Mouse (Mus musculus) hindbrain, embryonic 11.5 days (tissue): ENCODE measurements around the gene Aplf. TPM values are rescaled to one million over a fixed set of nuclear protein-coding genes. Genes with fewer than 3 reads are reported as not detected.

Experiments used
- ATAC-seq: fragments of 200-750 bp; cut with Nextera tagmentation; 2 replicates; pipeline ENCODE4 v1.8.0; 2017; ENCODE audit warnings: mild to moderate bottlenecking, moderate TSS enrichment, moderate library complexity; ENCODE audit not compliant: low FRiP score
- DNase-seq: peaks from one replicate; pipeline ENCODE4 v3.0.0-alpha.2; 2015; ENCODE audit warnings: low spot score
- H3K27ac ChIP-seq: fragments of 300-500 bp; sonication (generic); 2 replicates; pipeline ENCODE4 v1.5.1; 2014; ENCODE audit warnings: mild to moderate bottlenecking, low read depth, low read length
- H3K27me3 ChIP-seq: fragments of 300-500 bp; sonication (generic); 2 replicates; pipeline ENCODE4 v1.6.1; 2014; ENCODE audit warnings: mild to moderate bottlenecking, low read length, moderate library complexity, mixed read lengths; ENCODE audit not compliant: control insufficient read depth, insufficient read depth
- H3K36me3 ChIP-seq: fragments of 300-500 bp; sonication (generic); 2 replicates; pipeline ENCODE4 v1.6.1; 2014; ENCODE audit warnings: mild to moderate bottlenecking, low read length, moderate library complexity, mixed read lengths; ENCODE audit not compliant: control insufficient read depth, insufficient read depth
- H3K4me1 ChIP-seq: fragments of 300-500 bp; sonication (generic); replicated peaks from 2 replicates; pipeline ENCODE4 v1.6.1; 2014; ENCODE audit warnings: low read length, mixed read lengths; ENCODE audit not compliant: control insufficient read depth, insufficient read depth
- H3K4me2 ChIP-seq: fragments of 300-500 bp; sonication (generic); replicated peaks from 2 replicates; pipeline ENCODE4 v1.6.1; 2014; ENCODE audit warnings: mild to moderate bottlenecking, low read depth, low read length
- H3K4me3 ChIP-seq: fragments of 300-500 bp; sonication (generic); 2 replicates; pipeline ENCODE4 v1.5.1; 2014; ENCODE audit warnings: low read depth, low read length
- H3K9ac ChIP-seq: fragments of 300-500 bp; sonication (generic); 2 replicates; pipeline ENCODE4 v1.6.1; 2014; ENCODE audit warnings: low read depth, low read length
- H3K9me3 ChIP-seq: fragments of 300-500 bp; sonication (generic); 2 replicates; pipeline ENCODE4 v1.6.1; 2016; ENCODE audit warnings: low read length; ENCODE audit not compliant: control insufficient read depth
- WGBS: fragments of 180-500 bp; shearing (Covaris S2); extraction: QIAGEN DNeasy Blood & Tissue Kit; methylation state at CpG from one replicate; pipeline ENCODE4 v1.1.7; 2014; 5-methylcytosine and 5-hydroxymethylcytosine counted together
- polyA plus RNA-seq: library from polyadenylated mRNA; unstranded; fragments of >200 nt; fragmentation: Nextera tagmentation; extraction: Ambion mirVana; gene quantifications from 2 replicates; pipeline ENCODE4 v1.2.1, GENCODE M21; 2014

Aplf gene
- 15.7 and 16.4 TPM in 2 replicates for polyA plus RNA-seq

DNA sequence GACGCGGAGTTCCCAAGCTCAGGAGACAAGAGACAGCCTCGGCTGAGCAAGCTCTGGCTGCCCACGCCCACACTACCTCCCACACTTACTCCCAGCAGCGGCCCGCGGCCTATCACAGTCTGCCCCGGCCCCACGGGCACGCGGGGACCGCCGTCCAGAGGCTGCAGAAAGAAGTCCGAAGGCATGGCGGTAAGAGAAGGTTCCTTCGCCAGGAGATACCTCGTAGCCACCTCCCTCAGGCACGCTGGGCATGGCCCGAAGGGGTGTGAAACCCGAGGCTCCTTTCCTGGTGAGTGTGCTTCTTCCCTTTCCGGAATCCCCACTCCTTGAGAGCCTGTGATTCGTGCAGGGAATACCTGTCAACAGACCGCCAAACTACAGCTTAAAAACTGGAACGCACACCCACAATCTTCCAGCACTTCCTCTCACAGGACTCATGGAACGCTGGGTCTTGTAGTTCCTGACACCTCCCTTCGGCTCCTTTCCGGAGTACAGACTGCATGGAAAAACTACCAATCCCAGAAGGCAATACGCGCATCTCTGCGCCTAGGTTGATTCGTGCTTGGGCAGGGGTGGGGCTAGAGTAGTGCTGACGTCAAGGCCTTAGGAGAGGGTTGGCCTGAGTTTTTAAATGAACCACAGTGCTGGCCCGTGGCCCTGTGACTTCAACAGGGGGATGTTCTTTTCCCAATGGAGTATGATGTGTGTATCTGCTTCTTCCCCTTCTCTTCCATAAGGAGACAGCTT lies at the start of gene Aplf:
Aplf (minus strand) TSS at position 423 of the 747 bp plus-strand sequence.
- no peak within 1 kb of the TSS for H3K27ac ChIP-seq
- no peaks in the 10 kb centered on the region for H3K27me3 ChIP-seq
- peak within 1 kb of the TSS; percentile 48 for H3K9ac ChIP-seq
- no peaks in the 10 kb centered on the region for H3K9me3 ChIP-seq
- H3K4me2 ChIP-seq, result peak within 1 kb of the TSS; percentile 89
- peak; percentile 99 for ATAC-seq
- peak within 1 kb of the TSS; percentile 62 for H3K4me3 ChIP-seq
- peak; percentile 95 for DNase-seq
- 0 out of 2 replicates have a peak, but pooled peaks cover 2% of the 10 kb centered on the region for H3K4me1 ChIP-seq
- under 1% methylated on average over 33 of the region's 33 CpGs for WGBS
- H3K36me3 ChIP-seq, result no peaks in the 10 kb centered on the region

DNA sequence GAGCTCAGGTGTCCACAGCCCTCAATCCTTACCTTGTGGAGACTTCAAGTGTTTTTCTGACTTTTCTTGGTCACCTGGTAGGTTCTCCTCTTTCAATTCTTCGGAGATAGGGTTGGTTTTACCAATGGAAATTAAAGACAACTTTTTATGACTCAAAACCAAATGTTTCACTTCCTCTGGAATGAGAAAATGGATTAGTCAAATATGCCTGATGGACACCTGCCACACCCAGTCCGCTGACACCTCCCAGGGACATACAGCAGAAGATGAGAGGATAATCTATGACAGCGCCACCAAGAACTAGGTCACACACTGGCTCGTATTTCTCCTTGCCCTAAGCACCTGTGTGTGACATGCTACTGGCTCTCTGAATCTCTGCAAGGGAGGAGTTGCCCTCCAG lies 42.1 kb upstream of the Aplf start:
- Histone ChIP-seq H3K4me3 (no peak overlapping the region), H3K27me3 (no peaks in the 10 kb centered on the region), H3K9ac (no peak overlapping the region), H3K27ac (no peak overlapping the region), H3K9me3 (no peaks in the 10 kb centered on the region), H3K36me3 (no peaks in the 10 kb centered on the region), H3K4me2 (no peak overlapping the region), H3K4me1 (no peaks in the 10 kb centered on the region)
- ATAC-seq (no peak), DNase-seq (no peak)
- WGBS, result 89% methylated on average over 4 of the region's 4 CpGs

DNA sequence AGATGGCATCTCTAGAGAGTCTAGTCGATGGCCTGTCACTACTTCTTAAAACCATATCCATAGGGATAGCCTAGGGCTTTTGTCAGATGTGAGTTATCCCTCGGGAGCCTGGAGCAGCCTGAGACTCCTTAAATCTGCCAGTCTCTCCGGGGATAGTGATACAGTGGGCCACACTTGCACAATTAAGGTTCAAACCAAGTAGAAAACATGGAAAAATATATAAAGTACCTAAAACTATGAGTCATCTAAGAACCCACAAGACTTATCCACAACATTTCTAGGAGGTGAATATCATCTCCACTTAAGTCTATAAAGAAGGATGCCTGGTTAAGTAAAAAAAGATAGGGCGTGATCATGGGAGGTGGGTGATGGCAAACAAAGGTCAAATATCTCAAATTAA lies 40.3 kb upstream of the Aplf start:
- WGBS, result 90% methylated on average over 4 of the region's 4 CpGs
- Histone ChIP-seq H3K4me2 (no peak overlapping the region), H3K27ac (no peak overlapping the region), H3K27me3 (no peaks in the 10 kb centered on the region), H3K36me3 (no peaks in the 10 kb centered on the region), H3K4me1 (no peaks in the 10 kb centered on the region), H3K9ac (no peak overlapping the region), H3K4me3 (no peak overlapping the region), H3K9me3 (no peaks in the 10 kb centered on the region)
- DNase-seq, result no peak
- ATAC-seq, result no peak

DNA sequence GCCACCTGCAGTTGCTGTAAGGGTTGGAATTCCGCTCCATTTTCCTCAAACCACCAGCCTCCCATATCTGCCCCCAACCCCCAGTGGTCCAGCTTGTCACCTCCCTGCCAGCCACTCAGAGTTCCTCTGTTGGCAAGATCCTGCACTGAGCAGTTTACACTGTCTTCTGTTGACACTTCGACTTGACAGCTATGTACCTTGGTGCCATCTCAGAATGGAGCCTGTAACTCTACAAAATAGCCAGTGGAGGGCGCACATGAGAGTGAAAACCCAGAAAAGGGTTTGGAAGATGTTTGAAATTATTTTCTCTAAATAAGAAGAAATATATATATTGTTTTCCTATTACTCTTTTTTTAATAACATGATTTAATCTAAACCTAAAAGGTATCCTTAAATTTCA lies 34.3 kb upstream of the Aplf start:
- no peaks in the 10 kb centered on the region for H3K27me3 ChIP-seq
- H3K4me2 ChIP-seq, result no peak overlapping the region
- H3K36me3 ChIP-seq, result no peaks in the 10 kb centered on the region
- ATAC-seq (no peak), DNase-seq (peak; percentile 49)
- no peaks in the 10 kb centered on the region for H3K9me3 ChIP-seq
- H3K4me3 ChIP-seq, result no peak overlapping the region
- H3K27ac ChIP-seq, result no peak overlapping the region
- 42% methylated on average over 3 of the region's 3 CpGs for WGBS
- H3K4me1 ChIP-seq, result no peaks in the 10 kb centered on the region
- no peak overlapping the region for H3K9ac ChIP-seq

DNA sequence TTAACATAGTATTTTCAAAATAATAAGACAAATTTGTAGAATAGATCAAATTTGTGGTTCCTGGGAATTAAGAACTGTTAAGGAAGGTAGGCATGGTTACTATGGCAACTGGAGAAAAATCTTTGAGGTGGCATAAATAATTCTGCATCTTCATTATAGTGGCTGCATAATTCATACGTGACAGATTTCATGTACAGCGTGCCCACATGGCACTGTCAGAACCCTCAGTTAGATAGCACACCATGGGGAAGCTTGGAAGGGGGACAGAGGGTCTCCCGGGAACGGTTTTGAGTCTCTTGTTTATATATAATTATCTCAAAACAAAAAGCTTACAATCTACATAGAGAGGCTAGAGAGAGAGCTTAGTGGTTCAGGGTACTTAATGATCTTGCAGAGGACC lies 24.6 kb upstream of the Aplf start:
- ATAC-seq, result no peak
- 91% methylated on average over 4 of the region's 4 CpGs for WGBS
- DNase-seq, result no peak
- no peaks in the 10 kb centered on the region for H3K4me1 ChIP-seq
- H3K4me2 ChIP-seq, result no peak overlapping the region
- no peaks in the 10 kb centered on the region for H3K27me3 ChIP-seq
- H3K27ac ChIP-seq, result no peak overlapping the region
- H3K4me3 ChIP-seq, result no peak overlapping the region
- H3K9ac ChIP-seq, result no peak overlapping the region
- H3K36me3 ChIP-seq, result no peaks in the 10 kb centered on the region
- H3K9me3 ChIP-seq, result no peaks in the 10 kb centered on the region

DNA sequence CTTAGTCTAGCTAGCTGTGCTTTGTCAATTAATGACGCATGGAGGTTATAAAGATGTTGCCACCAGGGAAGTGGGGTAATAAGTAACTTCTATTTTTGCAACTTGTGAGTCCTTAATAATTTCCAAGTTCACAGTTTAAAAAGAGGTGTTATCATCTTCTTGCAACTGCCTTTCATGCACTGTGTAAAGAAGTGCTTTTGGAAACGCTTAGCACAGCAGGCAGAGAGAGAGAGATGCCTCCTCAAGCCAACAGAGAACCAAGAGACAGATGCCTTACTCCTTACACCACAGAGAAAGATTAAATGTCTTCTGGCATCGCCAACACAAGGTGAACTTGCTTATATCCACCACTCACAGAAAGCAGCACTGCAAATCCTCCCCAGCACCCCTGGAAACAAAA lies 24.0 kb upstream of the Aplf start:
- Histone ChIP-seq H3K4me3 (no peak overlapping the region), H3K9me3 (no peaks in the 10 kb centered on the region), H3K36me3 (no peaks in the 10 kb centered on the region), H3K9ac (no peak overlapping the region), H3K4me2 (no peak overlapping the region), H3K27me3 (no peaks in the 10 kb centered on the region), H3K27ac (no peak overlapping the region), H3K4me1 (no peaks in the 10 kb centered on the region)
- WGBS, result 80% methylated on average over 3 of the region's 3 CpGs
- no peak for ATAC-seq
- no peak for DNase-seq

DNA sequence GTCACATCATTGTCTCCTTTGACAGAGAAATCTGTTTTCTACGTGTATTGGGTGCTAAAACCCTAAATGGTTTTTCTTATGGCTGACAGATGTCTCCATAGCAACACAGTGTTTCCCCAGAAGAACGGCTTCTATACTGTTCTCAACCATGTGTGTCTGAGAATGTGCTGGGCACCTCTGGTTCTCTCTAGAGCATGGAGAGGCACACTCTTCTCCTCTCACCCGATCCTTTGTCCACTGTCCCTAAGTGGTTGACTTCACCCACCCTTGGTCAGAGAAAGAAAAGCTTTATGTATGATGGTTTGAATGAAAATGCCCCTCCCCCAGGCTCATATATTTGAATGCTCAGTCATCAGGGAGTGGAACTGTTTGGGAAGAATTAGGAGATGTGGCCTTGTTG lies 8.4 kb upstream of the Aplf start:
- Histone ChIP-seq H3K4me2 (no peak overlapping the region), H3K27ac (no peak overlapping the region), H3K4me3 (no peak overlapping the region), H3K9me3 (no peaks in the 10 kb centered on the region), H3K9ac (no peak overlapping the region), H3K27me3 (no peaks in the 10 kb centered on the region), H3K36me3 (no peaks in the 10 kb centered on the region), H3K4me1 (no peaks in the 10 kb centered on the region)
- DNase-seq (peak; percentile 35), ATAC-seq (0 out of 2 replicates have a peak, but pooled peaks have one; percentile 45)
- WGBS, result 36% methylated on average over 3 of the region's 3 CpGs

DNA sequence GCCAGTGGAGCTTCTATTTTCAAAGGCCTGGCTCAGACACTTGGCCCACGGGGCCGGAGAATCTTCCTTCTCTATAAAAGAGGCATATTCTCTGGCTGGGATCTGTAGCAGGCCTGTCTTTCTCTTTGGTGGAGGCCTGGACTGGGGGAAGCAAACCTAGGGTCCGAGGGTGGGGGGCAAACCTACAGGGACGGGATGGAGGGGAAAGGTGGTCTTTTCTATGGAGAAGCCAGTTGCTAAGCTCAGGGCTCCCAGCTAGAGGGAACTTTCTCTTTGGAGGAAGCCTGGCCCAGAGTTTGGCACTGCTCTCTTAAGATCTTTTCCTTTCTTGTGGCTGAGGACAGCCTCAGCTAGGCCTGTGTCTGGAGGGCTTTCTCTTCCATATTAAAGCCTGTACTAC lies 668 bp upstream of the Aplf start:
- no peak overlapping the region for H3K27ac ChIP-seq
- H3K9ac ChIP-seq, result peak overlapping the region; percentile 37; the same call in 1 of the 2 replicates
- H3K27me3 ChIP-seq, result no peaks in the 10 kb centered on the region
- H3K9me3 ChIP-seq, result no peaks in the 10 kb centered on the region
- no peak; the same call in 1 of the 2 replicates for ATAC-seq
- H3K4me2 ChIP-seq, result peak overlapping the region; percentile 27
- H3K4me1 ChIP-seq, result 0 out of 2 replicates have a peak, but pooled peaks cover 2% of the 10 kb centered on the region
- H3K4me3 ChIP-seq, result peak overlapping the region; percentile 62; the same call in 1 of the 2 replicates
- DNase-seq, result no peak
- no peaks in the 10 kb centered on the region for H3K36me3 ChIP-seq
- WGBS, result 47% methylated on average over 4 of the region's 4 CpGs

DNA sequence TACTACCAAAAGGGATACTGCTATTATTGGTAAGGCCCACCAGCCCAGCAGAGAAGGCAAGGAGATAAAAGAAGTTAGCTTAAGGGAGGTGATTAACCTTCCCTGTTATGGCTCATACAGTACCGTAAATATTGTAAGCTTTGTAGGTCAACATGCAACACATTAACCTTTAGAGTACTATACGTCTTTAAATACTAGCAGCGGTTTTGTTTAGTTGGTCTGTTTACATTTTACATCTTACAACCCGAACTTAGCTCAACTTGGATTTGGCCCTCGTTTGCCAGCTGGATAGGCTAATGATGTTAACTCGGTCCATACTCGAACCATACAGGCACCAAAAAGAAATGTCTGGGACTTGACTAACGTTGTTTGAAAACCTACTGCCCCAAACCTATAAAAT lies 640 bp downstream of the Aplf start:
- ATAC-seq, result no peak
- H3K27ac ChIP-seq, result no peak overlapping the region
- 11% methylated on average over 8 of the region's 8 CpGs for WGBS
- peak overlapping the region; percentile 48; the same call in 1 of the 2 replicates for H3K9ac ChIP-seq
- no peaks in the 10 kb centered on the region for H3K27me3 ChIP-seq
- no peaks in the 10 kb centered on the region for H3K9me3 ChIP-seq
- DNase-seq, result no peak
- no peaks in the 10 kb centered on the region for H3K36me3 ChIP-seq
- H3K4me1 ChIP-seq, result 0 out of 2 replicates have a peak, but pooled peaks cover 2% of the 10 kb centered on the region
- H3K4me2 ChIP-seq, result peak overlapping the region; percentile 89
- peak overlapping the region; percentile 62 for H3K4me3 ChIP-seq
